Comparison of ENCODE assay signal across 31 mouse cellular contexts in genomic region chr9:105348242-105349031, GRCm38 (mm10). TPM values are rescaled to one million over a fixed set of nuclear protein-coding genes. Genes with fewer than 3 reads are reported as not detected.
DNase-seq lines count a peak whose midpoint lies in the region; ATAC-seq lines count a peak whose summit lies in the region.
"Had no signal": no experiment of that assay in that cellular context is flagged by ENCODE, and none has a peak within 500 bp of the region (broad histone marks: within the 10 kb centered on the region; RNA-seq: fewer than 3 reads in every experiment).

No protein-coding gene starts in this region.

- peaks cover 3% of the 10 kb centered on the region; the same call in 1 of the 2 replicates for H3K9me3 ChIP-seq in hindbrain, embryonic 12.5 days (replicated peaks)
- H3K9me3 ChIP-seq in hindbrain, embryonic 14.5 days (ENCODE audit: control insufficient read depth, low read length): no peaks in the 10 kb centered on the region
- no peaks in the 10 kb centered on the region for H3K9me3 ChIP-seq in neural tube, embryonic 13.5 days
- H3K9me3 ChIP-seq in forebrain, embryonic 13.5 days (replicated peaks): peaks cover 4% of the 10 kb centered on the region; the same call in 1 of the 2 replicates
- no peaks in the 10 kb centered on the region for H3K9me3 ChIP-seq in neural tube, embryonic 14.5 days (ENCODE audit: control insufficient read depth, low read length)
- H3K9me3 ChIP-seq: embryonic facial prominence, embryonic 10.5 days; embryonic facial prominence, embryonic 15.5 days; heart, embryonic 10.5 days; kidney, embryonic 15.5 days; limb, embryonic 10.5 days; limb, embryonic 15.5 days; midbrain, embryonic 13.5 days had no signal

- 0 out of 2 replicates have a peak overlapping the region, but pooled peaks have one; percentile 9 for H3K27ac ChIP-seq in hindbrain, embryonic 12.5 days
- H3K27ac ChIP-seq in hindbrain, embryonic 14.5 days: no peak overlapping the region
- H3K27ac ChIP-seq in neural tube, embryonic 13.5 days (replicated peaks): peak overlapping the region; percentile 54; the same call in 1 of the 2 replicates
- H3K27ac ChIP-seq in forebrain, embryonic 13.5 days: peak overlapping the region; percentile 81
- no peak overlapping the region for H3K27ac ChIP-seq in neural tube, embryonic 14.5 days (ENCODE audit: low read depth, low read length)
- H3K27ac ChIP-seq: embryonic facial prominence, embryonic 10.5 days; embryonic facial prominence, embryonic 15.5 days; heart, embryonic 10.5 days; kidney, embryonic 15.5 days; limb, embryonic 10.5 days; limb, embryonic 15.5 days; liver, embryonic 13.5 days; macrophage; midbrain, embryonic 13.5 days had no signal

- no peaks in the 10 kb centered on the region for H3K27me3 ChIP-seq in hindbrain, embryonic 12.5 days
- H3K27me3 ChIP-seq in hindbrain, embryonic 14.5 days (ENCODE audit: control insufficient read depth, insufficient read depth, low read length): no peaks in the 10 kb centered on the region
- H3K27me3 ChIP-seq in neural tube, embryonic 13.5 days: no peaks in the 10 kb centered on the region
- no peaks in the 10 kb centered on the region for H3K27me3 ChIP-seq in forebrain, embryonic 13.5 days
- H3K27me3 ChIP-seq in neural tube, embryonic 14.5 days (ENCODE audit: control insufficient read depth, insufficient read depth, low read length): no peaks in the 10 kb centered on the region
- H3K27me3 ChIP-seq: embryonic facial prominence, embryonic 15.5 days; kidney, embryonic 15.5 days; limb, embryonic 15.5 days; liver, embryonic 13.5 days; midbrain, embryonic 13.5 days; Patski had no signal

- no peak for ATAC-seq in hindbrain, embryonic 12.5 days (ENCODE audit: low FRiP score)
- ATAC-seq in hindbrain, embryonic 14.5 days (ENCODE audit: low FRiP score): no peak
- no peak for ATAC-seq in neural tube, embryonic 13.5 days (ENCODE audit: low read depth)
- peak; percentile 60 for ATAC-seq in forebrain, embryonic 13.5 days
- ATAC-seq in neural tube, embryonic 14.5 days (ENCODE audit: low read depth): peak; percentile 24; the same call in 1 of the 2 replicates
- no peak for ATAC-seq in CD4-positive, CD25-positive, alpha-beta regulatory T cell, adult 4 months
- ATAC-seq: inflammation-experienced regulatory T-cells, adult 6 months; lung, postnatal 0 days; midbrain, embryonic 13.5 days; Patski had no signal

- H3K9ac ChIP-seq in hindbrain, embryonic 12.5 days: no peak overlapping the region
- no peak overlapping the region for H3K9ac ChIP-seq in hindbrain, embryonic 14.5 days
- H3K9ac ChIP-seq in neural tube, embryonic 13.5 days: no peak overlapping the region
- no peak overlapping the region for H3K9ac ChIP-seq in forebrain, embryonic 13.5 days
- H3K9ac ChIP-seq in neural tube, embryonic 14.5 days (replicated peaks; ENCODE audit: low read depth, low read length): no peak overlapping the region
- H3K9ac ChIP-seq: embryonic facial prominence, embryonic 15.5 days; kidney, embryonic 15.5 days; limb, embryonic 15.5 days; liver, embryonic 13.5 days; midbrain, embryonic 13.5 days had no signal

- DNase-seq in hindbrain, embryonic 14.5 days (ENCODE audit: low spot score): no peak
- DNase-seq in neural tube, embryonic 10.5 days (ENCODE audit: extremely low spot score, low spot score): no peak
- no peak for DNase-seq in embryo, embryonic 10 days (ENCODE audit: low spot score)
- DNase-seq: adrenal gland, postnatal 14 days; cerebellum, adult 2 months; gastrocnemius, postnatal 25 days; heart, adult 11 months; heart, postnatal 36 days; kidney, adult 11 months; kidney, postnatal 25 days; liver, embryonic 13.5 days; lung, adult 18-20 months; spleen, adult 18-20 months; thymus, adult 18-20 months; thymus, postnatal 25 days had no signal

- WGBS in hindbrain, embryonic 12.5 days: 74% methylated on average over 10 of the region's 10 CpGs
- 70% methylated on average over 10 of the region's 10 CpGs for WGBS in hindbrain, embryonic 14.5 days
- 61% methylated on average over 10 of the region's 10 CpGs for WGBS in neural tube, embryonic 13.5 days
- 55% methylated on average over 10 of the region's 10 CpGs for WGBS in forebrain, embryonic 13.5 days
- WGBS in neural tube, embryonic 14.5 days: 64% methylated on average over 10 of the region's 10 CpGs

- no peak overlapping the region for H3K4me2 ChIP-seq in hindbrain, embryonic 12.5 days (replicated peaks)
- no peak overlapping the region for H3K4me2 ChIP-seq in hindbrain, embryonic 14.5 days (replicated peaks)
- no peak overlapping the region for H3K4me2 ChIP-seq in neural tube, embryonic 13.5 days
- peak overlapping the region; percentile 1; the same call in 1 of the 2 replicates for H3K4me2 ChIP-seq in forebrain, embryonic 13.5 days
- H3K4me2 ChIP-seq in neural tube, embryonic 14.5 days (ENCODE audit: low read depth, low read length): no peak overlapping the region
- H3K4me2 ChIP-seq: embryonic facial prominence, embryonic 15.5 days; kidney, embryonic 15.5 days; limb, embryonic 15.5 days; liver, embryonic 13.5 days; midbrain, embryonic 13.5 days had no signal

- no peaks in the 10 kb centered on the region for H3K4me1 ChIP-seq in hindbrain, embryonic 12.5 days
- H3K4me1 ChIP-seq in hindbrain, embryonic 14.5 days (replicated peaks; ENCODE audit: control insufficient read depth, insufficient read depth, low read length): no peaks in the 10 kb centered on the region; the same call in 1 of the 2 replicates
- H3K4me1 ChIP-seq in neural tube, embryonic 13.5 days (replicated peaks): peaks cover 12% of the 10 kb centered on the region; the same call in 1 of the 2 replicates
- peaks cover 27% of the 10 kb centered on the region for H3K4me1 ChIP-seq in forebrain, embryonic 13.5 days
- no peaks in the 10 kb centered on the region for H3K4me1 ChIP-seq in neural tube, embryonic 14.5 days (ENCODE audit: control insufficient read depth, insufficient read depth, low read length)
- H3K4me1 ChIP-seq: embryonic facial prominence, embryonic 10.5 days; embryonic facial prominence, embryonic 15.5 days; heart, embryonic 10.5 days; kidney, embryonic 15.5 days; limb, embryonic 10.5 days; limb, embryonic 15.5 days; liver, embryonic 13.5 days had no signal

- no peaks in the 10 kb centered on the region for H3K36me3 ChIP-seq in hindbrain, embryonic 12.5 days
- no peaks in the 10 kb centered on the region for H3K36me3 ChIP-seq in hindbrain, embryonic 14.5 days (replicated peaks; ENCODE audit: control insufficient read depth, insufficient read depth)
- no peaks in the 10 kb centered on the region for H3K36me3 ChIP-seq in neural tube, embryonic 13.5 days
- H3K36me3 ChIP-seq in forebrain, embryonic 13.5 days (ENCODE audit: poor library complexity, severe bottlenecking): no peaks in the 10 kb centered on the region
- no peaks in the 10 kb centered on the region for H3K36me3 ChIP-seq in neural tube, embryonic 14.5 days (ENCODE audit: control insufficient read depth, insufficient read depth, low read length)
- H3K36me3 ChIP-seq: embryonic facial prominence, embryonic 10.5 days; embryonic facial prominence, embryonic 15.5 days; heart, embryonic 10.5 days; kidney, embryonic 15.5 days; limb, embryonic 10.5 days; limb, embryonic 15.5 days; liver, embryonic 13.5 days; midbrain, embryonic 13.5 days had no signal

- H3K4me3 ChIP-seq in hindbrain, embryonic 12.5 days: no peak overlapping the region
- no peak overlapping the region for H3K4me3 ChIP-seq in hindbrain, embryonic 14.5 days (replicated peaks; ENCODE audit: low read length)
- H3K4me3 ChIP-seq in neural tube, embryonic 13.5 days: no peak overlapping the region
- H3K4me3 ChIP-seq in forebrain, embryonic 13.5 days: no peak overlapping the region
- no peak overlapping the region for H3K4me3 ChIP-seq in neural tube, embryonic 14.5 days (ENCODE audit: low read depth, low read length)
- H3K4me3 ChIP-seq: embryonic facial prominence, embryonic 10.5 days; embryonic facial prominence, embryonic 15.5 days; heart, embryonic 10.5 days; kidney, embryonic 15.5 days; limb, embryonic 10.5 days; limb, embryonic 15.5 days; liver, embryonic 13.5 days; midbrain, embryonic 13.5 days had no signal

RNA-seq across cellular contexts. Expression of gene Aste1, which starts 46.8 kb away (rescaled TPM):
- polyA plus RNA-seq in hindbrain, embryonic 12.5 days (2016; fragmentation: Nextera tagmentation; extraction: Ambion mirVana): 15.2 and 15.5 TPM in 2 replicates
- polyA plus RNA-seq in hindbrain, embryonic 14.5 days (2014; fragmentation: Nextera tagmentation; extraction: Ambion mirVana): 11.4 and 13.7 TPM in 2 replicates
- 12.0 and 13.2 TPM in 2 replicates for polyA plus RNA-seq in neural tube, embryonic 13.5 days (2015; fragmentation: Nextera tagmentation; extraction: Ambion mirVana)
- 14.9 and 15.8 TPM in 2 replicates for polyA plus RNA-seq in forebrain, embryonic 13.5 days (2015; fragmentation: Nextera tagmentation; extraction: Ambion mirVana)
- 12.6 and 13.4 TPM in 2 replicates for polyA plus RNA-seq in neural tube, embryonic 14.5 days (2014; fragmentation: Nextera tagmentation; extraction: Ambion mirVana)
- 10 to 100 TPM; 13.7 to 17.8 TPM for polyA plus RNA-seq in CD4-positive, CD25-positive, alpha-beta regulatory T cell, adult 4 months (2017; shearing (Covaris generic))

RNA-seq across cellular contexts. Expression of gene Nek11, which starts 46.9 kb away (rescaled TPM):
- polyA plus RNA-seq in hindbrain, embryonic 12.5 days (2016; fragmentation: Nextera tagmentation; extraction: Ambion mirVana): 2.5 and 3.0 TPM in 2 replicates
- 2.9 and 3.2 TPM in 2 replicates for polyA plus RNA-seq in hindbrain, embryonic 14.5 days (2014; fragmentation: Nextera tagmentation; extraction: Ambion mirVana)
- 2.2 and 2.5 TPM in 2 replicates for polyA plus RNA-seq in neural tube, embryonic 13.5 days (2015; fragmentation: Nextera tagmentation; extraction: Ambion mirVana)
- 2.0 and 2.3 TPM in 2 replicates for polyA plus RNA-seq in forebrain, embryonic 13.5 days (2015; fragmentation: Nextera tagmentation; extraction: Ambion mirVana)
- 3.1 and 4.0 TPM in 2 replicates for polyA plus RNA-seq in neural tube, embryonic 14.5 days (2014; fragmentation: Nextera tagmentation; extraction: Ambion mirVana)
- polyA plus RNA-seq in CD4-positive, CD25-positive, alpha-beta regulatory T cell, adult 4 months (2017; shearing (Covaris generic)): under 1 TPM in 1 of 2 experiments, not detected in 1; 0.35 TPM
- polyA plus RNA-seq: inflammation-experienced regulatory T-cells, adult 6 months; liver, embryonic 13.5 days; macrophage had no signal

Comparison
In these comparisons a context has a peak if more than half of its experiments do, and no peak if none do; other contexts are left out.
1. ATAC-seq: peak in forebrain, embryonic 13.5 days (single experiment) and neural tube, embryonic 14.5 days (single experiment); none in hindbrain, embryonic 12.5 days (single experiment), hindbrain, embryonic 14.5 days (single experiment), neural tube, embryonic 13.5 days (single experiment) and CD4-positive, CD25-positive, alpha-beta regulatory T cell, adult 4 months (single experiment).
2. H3K27ac ChIP-seq: peak in hindbrain, embryonic 12.5 days (single experiment), neural tube, embryonic 13.5 days (single experiment) and forebrain, embryonic 13.5 days (single experiment); none in hindbrain, embryonic 14.5 days (single experiment) and neural tube, embryonic 14.5 days (single experiment).